Mouse (Mus musculus): ENCODE measurements around the gene Tmem217. TPM values are rescaled to one million over a fixed set of nuclear protein-coding genes. Genes with fewer than 3 reads are reported as not detected.
"Not testable (repeated sequence)": the region's sequence is repeated elsewhere in the genome, so short reads cannot be mapped to it uniquely, and the experiment has no call there.

The Tmem217 gene
- polyA plus RNA-seq, 1 experiment: 0.29 TPM

DNA sequence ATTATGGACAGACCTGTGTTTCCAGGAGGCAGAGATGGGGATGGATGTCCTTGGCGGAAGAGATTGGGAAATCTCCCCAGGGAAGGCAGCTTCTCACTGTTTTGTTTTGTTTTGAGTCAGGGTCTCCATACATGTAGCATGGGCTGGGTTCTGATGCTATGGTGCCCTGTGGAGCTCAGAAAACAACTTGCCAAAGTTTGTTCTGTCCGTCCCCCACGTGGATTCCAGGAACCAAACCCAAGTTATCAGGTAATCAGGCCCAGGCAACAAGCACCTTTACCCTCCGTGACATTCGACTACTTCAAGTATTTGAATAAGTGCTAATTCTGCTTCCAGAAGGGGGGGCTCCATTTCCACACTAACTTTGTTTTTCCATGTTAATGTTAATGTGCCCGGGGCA is 52.7 kb downstream of the Tmem217 start:
- no peak overlapping the region for H3K27ac ChIP-seq (ENCODE audit: insufficient read depth, low read depth, low read length)
- TF ChIP-seq POLR2A (IDR thresholded peaks at IDR 0.05; ENCODE audit: low read depth, low read length) (no peak), CTCF (IDR thresholded peaks at IDR 0.05; ENCODE audit: extremely low read depth, insufficient read length, insufficient replicate concordance, low read depth, low read length) (no peak)
- WGBS: 65% methylated on average over 6 of the region's 6 CpGs

DNA sequence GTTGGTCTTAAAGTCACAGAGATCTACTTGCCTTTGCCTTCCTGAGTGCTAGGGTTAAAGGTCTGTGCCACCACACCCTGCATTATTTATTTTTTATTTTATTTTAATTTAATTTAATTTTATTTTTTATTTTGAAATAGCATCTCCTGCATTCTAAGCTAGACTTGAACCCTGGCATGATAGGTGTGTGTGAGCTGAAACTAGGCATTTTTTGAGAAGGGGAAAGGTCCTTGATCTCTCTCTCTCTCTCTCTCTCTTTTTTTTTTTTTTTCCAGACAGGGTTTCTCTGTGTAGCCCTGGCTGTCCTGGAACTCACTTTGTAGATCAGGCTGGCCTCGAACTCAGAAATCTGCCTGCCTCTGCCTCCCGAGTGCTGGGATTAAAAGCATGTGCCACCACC is 53.2 kb downstream of the Tmem217 start:
- not testable (repeated sequence) for H3K27me3 ChIP-seq (ENCODE audit: control insufficient read depth, insufficient read depth, low read length); H3K4me3 ChIP-seq (ENCODE audit: low read depth, low read length); H3K4me1 ChIP-seq (ENCODE audit: control insufficient read depth, insufficient read depth, insufficient read length, low read length); H3K27ac ChIP-seq (ENCODE audit: insufficient read depth, low read depth, low read length)
- WGBS: 87% methylated on average over 2 of the region's 2 CpGs
- H3K36me3 ChIP-seq (ENCODE audit: control insufficient read depth, insufficient read depth, low read length): peaks cover 14% of the 10 kb centered on the region

More for the DNA sequence above, 52.7 kb downstream of the Tmem217 start:
- no peak overlapping the region for H3K4me3 ChIP-seq (ENCODE audit: low read depth, low read length)
- H3K36me3 ChIP-seq (ENCODE audit: control insufficient read depth, insufficient read depth, low read length): peaks cover 9% of the 10 kb centered on the region
- no peaks in the 10 kb centered on the region for H3K27me3 ChIP-seq (ENCODE audit: control insufficient read depth, insufficient read depth, low read length)
- H3K4me1 ChIP-seq (ENCODE audit: control insufficient read depth, insufficient read depth, insufficient read length, low read length): peaks cover 8% of the 10 kb centered on the region

DNA sequence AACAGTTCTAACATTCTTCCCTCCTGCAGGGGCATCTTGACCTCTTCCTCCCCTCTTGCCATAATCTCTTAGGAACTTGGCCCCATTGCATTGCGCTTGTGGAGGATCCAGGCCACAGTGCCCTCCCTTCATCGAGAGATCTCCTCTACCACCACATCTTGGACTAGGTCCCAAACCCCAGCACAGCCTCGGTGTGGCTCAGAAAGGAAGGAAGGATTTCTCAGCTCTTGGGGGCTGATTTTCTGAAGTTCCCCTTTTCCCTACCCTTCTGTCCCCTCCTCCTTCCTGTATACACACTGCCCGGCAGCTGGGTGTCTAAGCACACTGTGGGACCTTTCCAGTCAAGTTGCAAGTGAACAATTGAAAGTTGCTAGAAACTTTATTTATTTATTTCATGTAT is 54.2 kb downstream of the Tmem217 start:
- peaks cover 24% of the 10 kb centered on the region for H3K36me3 ChIP-seq (ENCODE audit: control insufficient read depth, insufficient read depth, low read length)
- 41% methylated on average over 4 of the region's 4 CpGs for WGBS
- TF ChIP-seq POLR2A (IDR thresholded peaks at IDR 0.05; ENCODE audit: low read depth, low read length): no peak
- TF ChIP-seq CTCF (IDR thresholded peaks at IDR 0.05; ENCODE audit: extremely low read depth, insufficient read length, insufficient replicate concordance, low read depth, low read length): no peak
- H3K27me3 ChIP-seq (ENCODE audit: control insufficient read depth, insufficient read depth, low read length): no peaks in the 10 kb centered on the region
- peaks cover 4% of the 10 kb centered on the region; the same call in 1 of the 2 replicates for H3K4me1 ChIP-seq (ENCODE audit: control insufficient read depth, insufficient read depth, insufficient read length, low read length)
- H3K4me3 ChIP-seq (ENCODE audit: low read depth, low read length): no peak overlapping the region
- peak overlapping the region; percentile 13; the same call in 1 of the 2 replicates for H3K27ac ChIP-seq (ENCODE audit: insufficient read depth, low read depth, low read length)

DNA sequence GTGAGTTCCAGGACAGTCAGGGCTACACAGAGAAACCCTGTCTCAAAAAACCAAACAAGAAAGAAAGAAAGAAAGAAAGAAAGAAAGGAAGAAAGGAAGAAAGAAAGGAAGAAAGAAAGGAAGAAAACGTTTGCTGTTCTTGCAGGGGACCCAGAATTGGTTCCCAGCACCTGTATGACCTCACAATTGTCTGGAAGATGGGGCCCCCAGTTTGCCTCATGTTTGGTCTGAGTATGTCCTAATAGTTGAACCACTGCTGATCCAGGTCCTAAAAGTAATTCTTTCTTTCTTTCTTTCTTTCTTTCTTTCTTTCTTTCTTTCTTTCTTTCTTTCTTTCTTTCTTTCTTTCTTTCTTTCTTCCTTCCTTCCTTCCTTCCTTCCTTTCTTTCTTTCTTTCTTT is 54.7 kb downstream of the Tmem217 start:
- not testable (repeated sequence) for H3K27me3 ChIP-seq (ENCODE audit: control insufficient read depth, insufficient read depth, low read length); H3K27ac ChIP-seq (ENCODE audit: insufficient read depth, low read depth, low read length); H3K4me3 ChIP-seq (ENCODE audit: low read depth, low read length); H3K4me1 ChIP-seq (ENCODE audit: control insufficient read depth, insufficient read depth, insufficient read length, low read length)
- H3K36me3 ChIP-seq (ENCODE audit: control insufficient read depth, insufficient read depth, low read length): peaks cover 25% of the 10 kb centered on the region
- WGBS: 68% methylated on average over 1 of the region's 1 CpGs

DNA sequence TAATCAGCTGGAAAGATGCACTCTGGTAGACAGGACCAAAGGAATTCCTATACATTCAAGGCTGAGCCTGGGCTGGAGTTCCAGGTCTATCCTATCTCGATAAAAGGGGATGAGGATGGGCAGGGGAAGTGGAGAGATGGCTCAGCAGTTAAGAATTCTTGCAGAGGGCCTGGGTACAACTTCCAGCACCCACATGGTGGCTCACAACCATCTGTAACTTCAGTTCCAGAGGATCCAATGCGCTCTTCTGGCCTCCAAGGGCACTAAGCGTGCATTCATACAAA is 55.2 kb downstream of the Tmem217 start:
- Histone ChIP-seq H3K4me1 (ENCODE audit: control insufficient read depth, insufficient read depth, insufficient read length, low read length) (peaks cover 4% of the 10 kb centered on the region; the same call in 1 of the 2 replicates), H3K27ac (ENCODE audit: insufficient read depth, low read depth, low read length) (no peak overlapping the region), H3K36me3 (ENCODE audit: control insufficient read depth, insufficient read depth, low read length) (peaks cover 27% of the 10 kb centered on the region), H3K27me3 (ENCODE audit: control insufficient read depth, insufficient read depth, low read length) (no peaks in the 10 kb centered on the region), H3K4me3 (ENCODE audit: low read depth, low read length) (no peak overlapping the region)
- TF ChIP-seq POLR2A (IDR thresholded peaks at IDR 0.05; ENCODE audit: low read depth, low read length) (no peak), CTCF (IDR thresholded peaks at IDR 0.05; ENCODE audit: extremely low read depth, insufficient read length, insufficient replicate concordance, low read depth, low read length) (no peak)
- WGBS: 87% methylated on average over 3 of the region's 3 CpGs

DNA sequence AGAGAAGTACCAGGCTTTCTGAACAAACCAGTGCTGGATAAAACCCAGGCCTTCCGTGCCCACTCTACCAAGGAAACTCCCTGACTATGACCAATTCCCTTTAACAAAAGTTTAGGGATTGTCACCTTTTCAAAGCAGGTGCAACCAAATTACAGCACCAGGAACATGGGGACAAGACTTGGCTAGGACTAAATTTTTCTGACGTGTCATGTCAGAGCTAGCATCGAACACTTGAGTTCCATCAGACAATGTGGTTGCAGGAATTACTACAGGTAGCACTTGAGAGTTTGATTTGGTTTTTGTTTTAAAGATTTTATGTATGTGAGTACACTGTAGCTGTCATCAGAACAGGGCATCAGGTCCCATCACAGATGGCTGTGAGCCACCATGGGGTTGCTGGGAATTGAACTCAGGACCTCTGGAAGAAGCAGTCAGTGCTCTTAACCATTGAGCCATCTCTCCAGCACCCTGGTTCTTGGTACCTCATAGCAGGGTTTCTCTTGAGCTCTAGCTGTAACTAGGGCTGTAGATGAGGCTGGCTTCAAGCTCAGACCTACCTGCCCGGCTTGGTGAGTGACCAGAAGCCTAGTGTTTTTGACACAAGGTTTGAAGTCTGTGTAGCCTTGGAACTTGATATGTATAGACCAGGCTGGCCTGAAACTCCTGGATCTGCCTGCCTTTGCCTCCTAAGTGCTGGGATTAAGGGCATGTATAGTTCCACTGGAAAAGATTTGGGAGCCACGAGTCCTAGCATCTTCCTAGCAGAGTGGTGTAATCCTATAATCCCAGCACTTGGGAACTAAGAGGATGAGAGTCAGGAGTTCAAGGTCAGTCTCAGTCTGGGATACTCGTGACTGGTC is 55.7 kb downstream of the Tmem217 start:
- Histone ChIP-seq H3K27ac (ENCODE audit: insufficient read depth, low read depth, low read length) (no peak overlapping the region), H3K4me3 (ENCODE audit: low read depth, low read length) (no peak overlapping the region), H3K36me3 (ENCODE audit: control insufficient read depth, insufficient read depth, low read length) (peaks cover 32% of the 10 kb centered on the region), H3K4me1 (ENCODE audit: control insufficient read depth, insufficient read depth, insufficient read length, low read length) (peaks cover 4% of the 10 kb centered on the region; the same call in 1 of the 2 replicates), H3K27me3 (ENCODE audit: control insufficient read depth, insufficient read depth, low read length) (no peaks in the 10 kb centered on the region)
- TF ChIP-seq POLR2A (IDR thresholded peaks at IDR 0.05; ENCODE audit: low read depth, low read length): no peak
- TF ChIP-seq CTCF (IDR thresholded peaks at IDR 0.05; ENCODE audit: extremely low read depth, insufficient read length, insufficient replicate concordance, low read depth, low read length): no peak
- 75% methylated on average over 6 of the region's 6 CpGs for WGBS

DNA sequence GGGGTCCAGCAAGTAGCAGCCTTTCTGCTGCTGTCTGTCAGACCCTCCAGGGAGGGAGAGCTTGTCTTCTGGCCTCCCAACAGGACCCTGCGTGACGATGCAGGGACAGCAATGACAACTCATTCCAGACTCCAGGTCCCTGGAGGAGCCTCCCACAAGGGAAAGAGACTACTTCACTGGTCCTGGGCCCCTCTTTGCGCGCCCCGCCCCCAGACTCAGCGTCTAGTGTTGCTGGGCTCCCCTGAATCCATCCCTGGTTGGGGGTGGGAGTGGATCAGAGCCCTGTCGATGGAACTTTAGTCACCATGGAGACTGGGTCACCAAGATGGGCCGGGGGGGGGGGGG is 57.5 kb downstream of the Tmem217 start:
- peaks cover 32% of the 10 kb centered on the region for H3K36me3 ChIP-seq (ENCODE audit: control insufficient read depth, insufficient read depth, low read length)
- peaks cover 4% of the 10 kb centered on the region; the same call in 1 of the 2 replicates for H3K4me1 ChIP-seq (ENCODE audit: control insufficient read depth, insufficient read depth, insufficient read length, low read length)
- peak overlapping the region; percentile 44 for H3K4me3 ChIP-seq (ENCODE audit: low read depth, low read length)
- WGBS: 71% methylated on average over 7 of the region's 8 CpGs
- peak overlapping the region; percentile 60 for H3K27ac ChIP-seq (ENCODE audit: insufficient read depth, low read depth, low read length)
- no peak for TF ChIP-seq CTCF (IDR thresholded peaks at IDR 0.05; ENCODE audit: extremely low read depth, insufficient read length, insufficient replicate concordance, low read depth, low read length)
- no peak for TF ChIP-seq POLR2A (IDR thresholded peaks at IDR 0.05; ENCODE audit: low read depth, low read length)
- H3K27me3 ChIP-seq (ENCODE audit: control insufficient read depth, insufficient read depth, low read length): no peaks in the 10 kb centered on the region

Data from small intestine, adult 2 months (tissue).